Mouse (Mus musculus): ENCODE data around the gene 4921509C19Rik. TPM values are rescaled to one million over a fixed set of nuclear protein-coding genes. Genes with fewer than 3 reads are reported as not detected.
"Not testable (repeated sequence)": the region's sequence is repeated elsewhere in the genome, so short reads cannot be mapped to it uniquely, and the experiment has no call there.

The 4921509C19Rik gene
- not detected in 2 replicates for polyA plus RNA-seq (2012; rRNA removed)

DNA sequence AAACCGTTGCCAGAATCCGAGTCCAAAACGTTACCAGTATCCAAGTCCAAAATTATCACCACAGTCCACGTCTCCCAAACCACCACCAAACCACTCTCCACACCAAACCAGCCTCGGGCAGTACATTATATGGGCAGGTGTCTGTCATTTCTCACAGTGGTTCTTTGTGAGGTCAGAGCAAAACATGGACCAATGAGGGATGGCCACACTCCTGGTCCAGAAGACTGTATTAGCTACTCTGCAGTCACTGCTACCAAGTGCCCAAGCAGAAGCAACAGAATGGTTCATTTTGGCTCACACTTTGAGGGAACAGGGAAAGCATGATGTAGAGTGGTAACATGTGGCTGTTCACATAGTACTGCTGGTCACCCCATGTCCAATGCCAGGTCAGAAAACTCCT is at the start of gene 4921509C19Rik:
Gene 4921509C19Rik (minus strand): TSS at position 101 of the 400 bp plus-strand sequence.
- H3K36me3 ChIP-seq (ENCODE audit: control insufficient read depth, insufficient read depth, low read length); H3K27me3 ChIP-seq (ENCODE audit: control insufficient read depth, insufficient read depth, low read length); DNase-seq; H3K27ac ChIP-seq (ENCODE audit: control insufficient read depth, insufficient read depth, low read length); H3K4me1 ChIP-seq (replicated peaks; ENCODE audit: control insufficient read depth, insufficient read depth, low read length); H3K4me3 ChIP-seq (ENCODE audit: control insufficient read depth, insufficient read depth, low read length): not testable (repeated sequence)
- WGBS, result 89% methylated on average over 5 of the region's 5 CpGs

- Histone ChIP-seq H3K27ac (ENCODE audit: control insufficient read depth, insufficient read depth, low read length) (no peak overlapping the region), H3K27me3 (ENCODE audit: control insufficient read depth, insufficient read depth, low read length) (no peaks in the 10 kb centered on the region), H3K4me3 (ENCODE audit: control insufficient read depth, insufficient read depth, low read length) (no peak overlapping the region), H3K36me3 (ENCODE audit: control insufficient read depth, insufficient read depth, low read length) (no peaks in the 10 kb centered on the region), H3K4me1 (replicated peaks; ENCODE audit: control insufficient read depth, insufficient read depth, low read length) (peaks cover 46% of the 10 kb centered on the region)
- TF ChIP-seq CTCF (IDR thresholded peaks at IDR 0.05; ENCODE audit: borderline replicate concordance, control insufficient read depth, extremely low read depth, insufficient read depth, low read length, poor library complexity), result no peak
- TF ChIP-seq POLR2A (IDR thresholded peaks at IDR 0.05; ENCODE audit: control insufficient read depth, extremely low read depth, insufficient read depth, low read length, poor library complexity), result no peak
- WGBS, result 89% methylated on average over 2 of the region's 2 CpGs
- no peak for DNase-seq
These were observed 49.6 kb upstream of the 4921509C19Rik start for GRCm38 (mm10) chr2:151525520-151525919.

DNA sequence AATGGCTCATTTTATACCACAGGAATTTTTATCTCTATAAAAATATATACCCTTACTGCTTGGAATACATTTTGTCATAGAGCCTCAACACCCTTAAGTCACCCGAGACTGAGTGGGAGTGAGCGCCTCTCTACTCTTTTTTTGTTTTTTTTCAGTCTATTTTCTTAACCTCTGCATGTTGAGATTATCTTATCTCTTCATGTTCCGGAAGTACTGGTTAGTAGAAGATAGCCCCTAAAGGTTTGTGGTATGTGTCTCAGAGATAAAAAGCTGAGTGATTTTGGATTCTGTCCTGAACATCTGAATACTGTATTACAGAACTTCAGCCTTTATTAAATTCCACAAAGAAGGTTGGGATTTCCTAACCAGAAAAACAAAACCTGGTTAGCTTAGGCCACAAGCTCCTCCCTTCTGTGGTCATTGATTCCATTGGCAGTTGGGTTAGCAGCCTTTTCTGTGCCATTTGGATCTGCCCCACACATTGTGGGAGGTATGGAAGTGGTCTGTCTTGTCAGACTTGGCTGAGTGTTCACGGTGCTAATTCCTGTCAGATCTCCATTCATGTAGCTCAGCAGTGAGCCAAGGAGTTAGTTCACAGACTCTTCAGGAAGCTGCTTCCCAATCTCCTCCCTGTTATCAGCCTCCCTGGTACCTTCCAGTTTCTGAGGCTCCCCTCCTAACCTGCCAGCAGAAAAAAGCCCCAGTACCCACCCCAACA is 48.5 kb upstream of the 4921509C19Rik start:
- Histone ChIP-seq H3K4me3 (ENCODE audit: control insufficient read depth, insufficient read depth, low read length) (no peak overlapping the region), H3K4me1 (replicated peaks; ENCODE audit: control insufficient read depth, insufficient read depth, low read length) (peaks cover 35% of the 10 kb centered on the region), H3K27me3 (ENCODE audit: control insufficient read depth, insufficient read depth, low read length) (no peaks in the 10 kb centered on the region), H3K27ac (ENCODE audit: control insufficient read depth, insufficient read depth, low read length) (no peak overlapping the region), H3K36me3 (ENCODE audit: control insufficient read depth, insufficient read depth, low read length) (no peaks in the 10 kb centered on the region)
- DNase-seq, result no peak
- TF ChIP-seq CTCF (IDR thresholded peaks at IDR 0.05; ENCODE audit: borderline replicate concordance, control insufficient read depth, extremely low read depth, insufficient read depth, low read length, poor library complexity) (no peak), POLR2A (IDR thresholded peaks at IDR 0.05; ENCODE audit: control insufficient read depth, extremely low read depth, insufficient read depth, low read length, poor library complexity) (no peak)
- WGBS, result 68% methylated on average over 4 of the region's 4 CpGs

- Histone ChIP-seq H3K4me3 (ENCODE audit: control insufficient read depth, insufficient read depth, low read length) (no peak overlapping the region), H3K27ac (ENCODE audit: control insufficient read depth, insufficient read depth, low read length) (no peak overlapping the region), H3K36me3 (ENCODE audit: control insufficient read depth, insufficient read depth, low read length) (no peaks in the 10 kb centered on the region), H3K4me1 (replicated peaks; ENCODE audit: control insufficient read depth, insufficient read depth, low read length) (no peaks in the 10 kb centered on the region), H3K27me3 (ENCODE audit: control insufficient read depth, insufficient read depth, low read length) (no peaks in the 10 kb centered on the region)
- TF ChIP-seq CTCF (IDR thresholded peaks at IDR 0.05; ENCODE audit: borderline replicate concordance, control insufficient read depth, extremely low read depth, insufficient read depth, low read length, poor library complexity), result no peak
- TF ChIP-seq POLR2A (IDR thresholded peaks at IDR 0.05; ENCODE audit: control insufficient read depth, extremely low read depth, insufficient read depth, low read length, poor library complexity), result no peak
- no peak for DNase-seq
- 90% methylated on average over 2 of the region's 2 CpGs for WGBS
These were observed 43.0 kb upstream of the 4921509C19Rik start for GRCm38 (mm10) chr2:151519000-151519399.

DNA sequence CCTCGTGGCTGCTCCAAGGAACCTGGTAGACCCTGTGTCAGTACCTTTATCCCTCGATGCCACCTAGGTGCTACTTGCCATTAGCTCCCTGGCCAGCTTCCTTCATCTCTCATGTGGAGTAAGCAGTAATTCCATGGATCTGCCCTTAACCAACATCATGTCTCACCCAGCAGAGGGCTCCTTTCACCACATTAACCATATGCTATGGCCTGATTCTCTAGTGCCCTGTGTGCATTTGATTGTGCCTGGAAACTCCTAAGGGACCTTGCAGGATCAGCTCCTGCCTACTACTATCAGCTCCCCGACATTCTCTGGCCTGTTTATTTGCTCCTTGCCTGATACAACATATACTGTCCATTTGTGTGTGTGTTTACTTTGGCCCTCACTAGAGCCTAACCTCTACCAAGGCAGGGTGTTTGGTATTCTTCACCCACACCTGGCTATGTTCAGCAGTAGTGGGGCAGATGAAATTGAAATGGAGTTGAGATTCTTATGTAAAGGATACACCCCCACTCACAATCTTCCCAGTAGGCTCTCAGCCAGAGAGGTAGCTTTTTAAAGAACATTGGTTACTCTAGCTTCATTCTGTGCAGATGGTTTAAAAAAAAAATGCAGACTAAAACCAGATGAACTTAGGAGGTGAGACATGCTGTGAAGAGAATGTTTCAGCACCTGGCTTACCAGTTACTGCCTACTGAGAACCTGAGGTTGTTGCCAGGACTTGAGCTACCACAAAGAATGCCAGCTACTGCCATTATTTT is 37.8 kb upstream of the 4921509C19Rik start:
- TF ChIP-seq POLR2A (IDR thresholded peaks at IDR 0.05; ENCODE audit: control insufficient read depth, extremely low read depth, insufficient read depth, low read length, poor library complexity) (no peak), CTCF (IDR thresholded peaks at IDR 0.05; ENCODE audit: borderline replicate concordance, control insufficient read depth, extremely low read depth, insufficient read depth, low read length, poor library complexity) (0 out of 2 replicates have a peak, but pooled peaks have one; percentile 24)
- H3K27me3 ChIP-seq (ENCODE audit: control insufficient read depth, insufficient read depth, low read length), result no peaks in the 10 kb centered on the region
- no peak for DNase-seq
- no peak overlapping the region for H3K4me3 ChIP-seq (ENCODE audit: control insufficient read depth, insufficient read depth, low read length)
- peaks cover 30% of the 10 kb centered on the region for H3K36me3 ChIP-seq (ENCODE audit: control insufficient read depth, insufficient read depth, low read length)
- no peak overlapping the region for H3K27ac ChIP-seq (ENCODE audit: control insufficient read depth, insufficient read depth, low read length)
- H3K4me1 ChIP-seq (replicated peaks; ENCODE audit: control insufficient read depth, insufficient read depth, low read length), result no peaks in the 10 kb centered on the region
- 91% methylated on average over 3 of the region's 3 CpGs for WGBS

DNA sequence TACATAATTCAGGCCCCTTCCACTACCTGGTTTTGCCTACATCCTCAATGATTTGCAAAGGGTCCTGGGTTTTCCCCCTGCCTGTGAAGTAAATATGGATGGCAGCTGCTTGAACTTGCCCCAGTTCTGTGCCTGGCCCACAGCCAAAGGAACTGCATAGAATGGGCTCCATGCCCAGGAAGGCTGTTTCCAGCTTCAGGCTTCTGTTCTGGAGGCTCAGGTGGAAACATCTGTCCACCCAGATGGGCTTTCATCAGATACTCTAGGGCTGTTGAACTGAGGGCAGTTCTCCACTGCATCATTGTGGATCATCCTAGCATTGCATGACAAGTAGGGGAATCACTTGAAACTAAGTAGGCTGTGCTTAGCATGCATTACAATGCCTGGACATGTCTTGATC is 36.2 kb upstream of the 4921509C19Rik start:
- no peak for TF ChIP-seq CTCF (IDR thresholded peaks at IDR 0.05; ENCODE audit: borderline replicate concordance, control insufficient read depth, extremely low read depth, insufficient read depth, low read length, poor library complexity)
- TF ChIP-seq POLR2A (IDR thresholded peaks at IDR 0.05; ENCODE audit: control insufficient read depth, extremely low read depth, insufficient read depth, low read length, poor library complexity), result no peak
- Histone ChIP-seq H3K27me3 (ENCODE audit: control insufficient read depth, insufficient read depth, low read length) (no peaks in the 10 kb centered on the region), H3K4me1 (replicated peaks; ENCODE audit: control insufficient read depth, insufficient read depth, low read length) (no peaks in the 10 kb centered on the region), H3K4me3 (ENCODE audit: control insufficient read depth, insufficient read depth, low read length) (no peak overlapping the region), H3K36me3 (ENCODE audit: control insufficient read depth, insufficient read depth, low read length) (peaks cover 38% of the 10 kb centered on the region), H3K27ac (ENCODE audit: control insufficient read depth, insufficient read depth, low read length) (no peak overlapping the region)
- no peak for DNase-seq
